Mouse (Mus musculus): Measurements from ENCODE around the gene Aph1a.
"Not testable (repeated sequence)": the region's sequence is repeated elsewhere in the genome, so short reads cannot be mapped to it uniquely, and the experiment has no call there.

Aph1a gene

GRCm38 (mm10) chr3:95920532-95920931 lies 26.8 kb downstream of the Aph1a start:
- DNase-seq (ENCODE audit: low spot score) = not testable (repeated sequence)

GRCm38 (mm10) chr3:95923429-95923828 lies 29.7 kb downstream of the Aph1a start:
- DNase-seq (ENCODE audit: low spot score) = not testable (repeated sequence)

GRCm38 (mm10) chr3:95924185-95924584 lies 30.4 kb downstream of the Aph1a start:
- DNase-seq (ENCODE audit: low spot score) = no peak

GRCm38 (mm10) chr3:95925087-95925486 lies 31.3 kb downstream of the Aph1a start:
- DNase-seq (ENCODE audit: low spot score) = no peak

GRCm38 (mm10) chr3:95928261-95928657 lies 34.5 kb downstream of the Aph1a start:
- DNase-seq (ENCODE audit: low spot score) = no peak

GRCm38 (mm10) chr3:95928658-95929503 lies 35.1 kb downstream of the Aph1a start, which contains the start of gene Anp32e:
Gene Anp32e (plus strand): TSS chr3:95929246.
- peak; percentile 96 for DNase-seq (ENCODE audit: low spot score)

GRCm38 (mm10) chr3:95929581-95930470 lies 36.1 kb downstream of the Aph1a start:
- DNase-seq (ENCODE audit: low spot score) = peak; percentile 71

GRCm38 (mm10) chr3:95930471-95930789 lies 36.7 kb downstream of the Aph1a start:
- no peak for DNase-seq (ENCODE audit: low spot score)

- DNase-seq (ENCODE audit: low spot score) = no peak
Measured at GRCm38 (mm10) chr3:95931471-95931870, 37.7 kb downstream of the Aph1a start.

- no peak for DNase-seq (ENCODE audit: low spot score)
Measured at GRCm38 (mm10) chr3:95932157-95932556, 38.4 kb downstream of the Aph1a start.

GRCm38 (mm10) chr3:95932566-95932965 lies 38.8 kb downstream of the Aph1a start:
- no peak for DNase-seq (ENCODE audit: low spot score)

GRCm38 (mm10) chr3:95933111-95933750 lies 39.5 kb downstream of the Aph1a start:
- no peak for DNase-seq (ENCODE audit: low spot score)

- no peak for DNase-seq (ENCODE audit: low spot score)
Measured at GRCm38 (mm10) chr3:95934448-95934847, 40.7 kb downstream of the Aph1a start.

GRCm38 (mm10) chr3:95938217-95938616 lies 44.4 kb downstream of the Aph1a start:
- DNase-seq (ENCODE audit: low spot score) = no peak

- no peak for DNase-seq (ENCODE audit: low spot score)
Measured at GRCm38 (mm10) chr3:95938835-95939234, 45.1 kb downstream of the Aph1a start.

GRCm38 (mm10) chr3:95942749-95943148 lies 49.0 kb downstream of the Aph1a start:
- DNase-seq (ENCODE audit: low spot score) = peak; percentile 32

- peak; percentile 54 for DNase-seq (ENCODE audit: low spot score)
Measured at GRCm38 (mm10) chr3:95943226-95943625, 49.5 kb downstream of the Aph1a start.

- no peak for DNase-seq (ENCODE audit: low spot score)
Measured at GRCm38 (mm10) chr3:95944742-95945141, 51.0 kb downstream of the Aph1a start.

GRCm38 (mm10) chr3:95945731-95946240 lies 52.0 kb downstream of the Aph1a start:
- no peak for DNase-seq (ENCODE audit: low spot score)

Measured in testis, postnatal 10 days (tissue).